Mouse (Mus musculus): ENCODE data around the gene Xpnpep1.

Xpnpep1 gene

GRCm38 (mm10) chr19:53040164-53041132 is at the start of gene Xpnpep1:
TSS of gene Xpnpep1 (minus strand) at chr19:53040214.
- DNase-seq (ENCODE audit: low read depth, low spot score), result peak; percentile 13

- DNase-seq (ENCODE audit: low read depth, low spot score), result no peak
These were observed 47.5 kb upstream of the Xpnpep1 start for GRCm38 (mm10) chr19:53087268-53088143.

GRCm38 (mm10) chr19:53086861-53087260 is 46.8 kb upstream of the Xpnpep1 start:
- no peak for DNase-seq (ENCODE audit: low read depth, low spot score)

- DNase-seq (ENCODE audit: low read depth, low spot score), result no peak
These were observed 44.7 kb upstream of the Xpnpep1 start for GRCm38 (mm10) chr19:53084735-53085134.

GRCm38 (mm10) chr19:53082862-53083261 is 42.8 kb upstream of the Xpnpep1 start:
- no peak for DNase-seq (ENCODE audit: low read depth, low spot score)

- no peak for DNase-seq (ENCODE audit: low read depth, low spot score)
These were observed 41.3 kb upstream of the Xpnpep1 start for GRCm38 (mm10) chr19:53081339-53081738.

GRCm38 (mm10) chr19:53080921-53081320 is 40.9 kb upstream of the Xpnpep1 start:
- no peak for DNase-seq (ENCODE audit: low read depth, low spot score)

GRCm38 (mm10) chr19:53080487-53080886 is 40.5 kb upstream of the Xpnpep1 start:
- DNase-seq (ENCODE audit: low read depth, low spot score), result no peak

- DNase-seq (ENCODE audit: low read depth, low spot score), result no peak
These were observed 40.0 kb upstream of the Xpnpep1 start for GRCm38 (mm10) chr19:53080026-53080425.

GRCm38 (mm10) chr19:53078271-53079085 is 38.5 kb upstream of the Xpnpep1 start:
- no peak for DNase-seq (ENCODE audit: low read depth, low spot score)

GRCm38 (mm10) chr19:53077278-53077677 is 37.3 kb upstream of the Xpnpep1 start:
- no peak for DNase-seq (ENCODE audit: low read depth, low spot score)

- DNase-seq (ENCODE audit: low read depth, low spot score), result no peak
These were observed 36.4 kb upstream of the Xpnpep1 start for GRCm38 (mm10) chr19:53076238-53076981.

- no peak for DNase-seq (ENCODE audit: low read depth, low spot score)
These were observed 35.9 kb upstream of the Xpnpep1 start for GRCm38 (mm10) chr19:53075896-53076237.

- DNase-seq (ENCODE audit: low read depth, low spot score), result no peak
These were observed 35.1 kb upstream of the Xpnpep1 start for GRCm38 (mm10) chr19:53074899-53075722.

- DNase-seq (ENCODE audit: low read depth, low spot score), result peak; percentile 55
These were observed 33.5 kb upstream of the Xpnpep1 start for GRCm38 (mm10) chr19:53073521-53073920.

- DNase-seq (ENCODE audit: low read depth, low spot score), result no peak
These were observed 32.4 kb upstream of the Xpnpep1 start for GRCm38 (mm10) chr19:53072406-53072805.

GRCm38 (mm10) chr19:53071651-53072050 is 31.6 kb upstream of the Xpnpep1 start:
- DNase-seq (ENCODE audit: low read depth, low spot score), result no peak

- no peak for DNase-seq (ENCODE audit: low read depth, low spot score)
These were observed 30.9 kb upstream of the Xpnpep1 start for GRCm38 (mm10) chr19:53070870-53071269.

- no peak for DNase-seq (ENCODE audit: low read depth, low spot score)
These were observed 29.4 kb upstream of the Xpnpep1 start for GRCm38 (mm10) chr19:53069451-53069850.

- DNase-seq (ENCODE audit: low read depth, low spot score), result no peak
These were observed 26.9 kb upstream of the Xpnpep1 start for GRCm38 (mm10) chr19:53066934-53067333.
